Mouse (Mus musculus): Measurements from ENCODE around the gene Casz1.

Gene Casz1

GRCm38 (mm10) chr4:148804137-148804779 lies at the start of gene Casz1:
Gene Casz1 (plus strand): TSS chr4:148804429.
- peak; percentile 98 for DNase-seq

GRCm38 (mm10) chr4:148758863-148759262 lies 45.4 kb upstream of the Casz1 start:
- DNase-seq: no peak

GRCm38 (mm10) chr4:148760152-148760551 lies 44.1 kb upstream of the Casz1 start:
- no peak for DNase-seq

GRCm38 (mm10) chr4:148766021-148766775 lies 38.0 kb upstream of the Casz1 start:
- no peak for DNase-seq

- DNase-seq: no peak
Measured at GRCm38 (mm10) chr4:148767655-148768305, 36.4 kb upstream of the Casz1 start.

- peak; percentile 73 for DNase-seq
Measured at GRCm38 (mm10) chr4:148768649-148769048, 35.6 kb upstream of the Casz1 start.

GRCm38 (mm10) chr4:148770582-148771408 lies 33.4 kb upstream of the Casz1 start:
- peak; percentile 87 for DNase-seq

GRCm38 (mm10) chr4:148771409-148771929 lies 32.8 kb upstream of the Casz1 start:
- DNase-seq: peak; percentile 56

- DNase-seq: no peak
Measured at GRCm38 (mm10) chr4:148772658-148773057, 31.6 kb upstream of the Casz1 start.

- DNase-seq: peak; percentile 35
Measured at GRCm38 (mm10) chr4:148774036-148774435, 30.2 kb upstream of the Casz1 start.

- DNase-seq: peak; percentile 80
Measured at GRCm38 (mm10) chr4:148775476-148776269, 28.6 kb upstream of the Casz1 start.

GRCm38 (mm10) chr4:148780097-148780621 lies 24.1 kb upstream of the Casz1 start:
- no peak for DNase-seq

GRCm38 (mm10) chr4:148781516-148781915 lies 22.7 kb upstream of the Casz1 start:
- peak; percentile 39 for DNase-seq

GRCm38 (mm10) chr4:148782880-148783279 lies 21.3 kb upstream of the Casz1 start:
- DNase-seq: no peak

GRCm38 (mm10) chr4:148783760-148784159 lies 20.5 kb upstream of the Casz1 start:
- no peak for DNase-seq

- DNase-seq: no peak
Measured at GRCm38 (mm10) chr4:148785053-148785567, 19.1 kb upstream of the Casz1 start.

GRCm38 (mm10) chr4:148785995-148786394 lies 18.2 kb upstream of the Casz1 start:
- no peak for DNase-seq

- DNase-seq: no peak
Measured at GRCm38 (mm10) chr4:148790940-148791339, 13.3 kb upstream of the Casz1 start.

GRCm38 (mm10) chr4:148795038-148795437 lies 9.2 kb upstream of the Casz1 start:
- no peak for DNase-seq

- DNase-seq: no peak
Measured at GRCm38 (mm10) chr4:148797475-148798324, 6.5 kb upstream of the Casz1 start.

Data from retina, postnatal 1 day (tissue).